Mouse (Mus musculus): ENCODE results near the gene Pi4kb. TPM values are rescaled to one million over a fixed set of nuclear protein-coding genes. Genes with fewer than 3 reads are reported as not detected.
"Not testable (repeated sequence)": the region's sequence is repeated elsewhere in the genome, so short reads cannot be mapped to it uniquely, and the experiment has no call there.

The Pi4kb gene
- 10 to 100 TPM; 61.1 to 63.4 TPM for total RNA-seq (2021)
- long read RNA-seq, transcript Pi4kb-201 (11 exons, 3,692 nt): major isoform, 7 of 13 reads
- long read RNA-seq, partial matches to known transcripts: 1 of 13 reads
- long read RNA-seq, other reads (novel, unspliced or antisense): 4 of 13 reads

DNA sequence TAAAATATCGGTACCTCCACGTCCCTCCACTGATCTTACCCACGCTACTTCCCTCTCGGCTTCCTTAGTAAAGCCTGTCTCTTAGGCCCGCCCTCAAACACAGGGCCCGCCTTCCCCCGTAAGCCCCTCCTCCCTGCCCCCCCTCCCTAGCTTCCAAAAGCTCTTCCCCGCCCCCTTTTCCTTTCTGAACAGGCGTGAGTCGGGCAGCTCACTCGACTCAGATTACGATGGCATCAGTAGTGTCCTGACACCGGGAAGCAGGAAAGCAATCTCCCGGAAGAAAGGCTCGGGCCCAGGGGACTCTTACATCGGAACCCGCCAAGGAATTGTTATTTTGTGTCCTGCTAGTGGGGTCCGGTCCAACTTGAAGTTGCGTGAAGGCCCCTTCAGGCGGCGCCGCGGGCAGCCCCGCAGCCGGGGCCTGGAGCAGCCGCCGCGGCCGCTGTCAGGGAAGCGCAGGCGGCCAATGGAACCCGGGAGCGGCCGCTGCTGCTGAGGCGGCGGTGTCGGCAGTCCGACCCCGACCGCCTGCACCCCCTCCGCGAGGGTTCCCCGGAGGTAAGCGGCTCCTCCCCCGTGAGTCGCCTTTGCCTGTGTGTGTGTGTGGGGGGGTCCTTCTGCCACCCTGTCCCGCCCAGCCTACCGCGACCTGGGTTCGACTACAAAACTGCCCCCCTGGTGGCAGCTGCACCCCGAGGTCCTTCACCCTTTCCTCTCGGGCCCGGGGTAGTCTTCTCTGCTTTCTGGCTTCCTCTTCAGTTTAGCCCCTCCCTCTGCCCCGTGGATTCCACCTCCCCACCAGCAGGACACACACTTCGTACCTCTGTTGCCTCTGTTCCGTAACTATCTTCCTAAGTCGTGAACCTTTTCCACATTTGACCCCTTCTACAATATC, at the start of gene Pi4kb:
Gene Pi4kb (plus strand): TSS at position 204 of the 895 bp plus-strand sequence.
- peak; percentile 75 to 89 for DNase-seq (ENCODE audit: low spot score in 2 of 2)

DNA sequence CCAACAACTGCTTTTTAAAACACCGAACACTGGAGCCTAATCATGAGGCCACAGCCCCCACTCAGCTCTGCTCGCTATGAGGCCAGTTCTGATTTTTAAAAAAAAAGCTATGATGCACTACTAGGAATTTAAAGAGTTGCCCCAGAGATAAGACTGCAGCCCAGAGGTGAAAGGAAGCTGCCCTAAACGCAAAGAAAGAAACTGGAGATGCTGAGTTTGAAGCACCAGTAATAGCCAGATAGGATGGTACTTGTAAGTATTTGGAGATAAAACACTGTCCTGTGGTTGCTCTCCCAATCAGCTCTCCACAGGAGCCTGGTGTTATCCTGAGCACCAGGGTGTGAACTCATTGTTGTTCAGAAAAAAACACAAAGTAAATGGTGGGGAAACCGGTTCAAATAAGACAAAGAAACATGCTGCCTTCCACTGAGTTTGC, 48.2 kb upstream of the Pi4kb start:
- DNase-seq (ENCODE audit: low spot score in 2 of 2): not testable (repeated sequence)

DNA sequence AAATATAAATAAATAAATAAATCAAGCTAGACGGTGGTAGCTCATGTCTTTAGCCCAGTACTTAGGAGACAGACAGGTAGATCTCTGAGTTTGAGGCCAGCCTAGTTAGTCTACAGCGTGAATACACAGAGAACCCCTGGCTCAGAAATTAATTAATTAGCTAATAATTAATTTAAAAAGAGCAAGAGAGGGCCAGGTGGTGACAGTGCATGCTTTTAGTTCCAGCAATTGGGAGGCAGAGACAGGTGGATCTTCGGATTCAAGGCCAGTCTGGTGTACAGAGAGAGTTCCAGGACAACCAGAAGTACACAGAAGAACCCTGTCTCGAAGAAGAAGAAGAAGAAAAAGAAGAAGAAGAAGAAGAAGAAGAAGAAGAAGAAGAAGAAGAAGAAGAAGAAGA, 45.6 kb upstream of the Pi4kb start:
- not testable (repeated sequence) for DNase-seq (ENCODE audit: low spot score in 2 of 2)

DNA sequence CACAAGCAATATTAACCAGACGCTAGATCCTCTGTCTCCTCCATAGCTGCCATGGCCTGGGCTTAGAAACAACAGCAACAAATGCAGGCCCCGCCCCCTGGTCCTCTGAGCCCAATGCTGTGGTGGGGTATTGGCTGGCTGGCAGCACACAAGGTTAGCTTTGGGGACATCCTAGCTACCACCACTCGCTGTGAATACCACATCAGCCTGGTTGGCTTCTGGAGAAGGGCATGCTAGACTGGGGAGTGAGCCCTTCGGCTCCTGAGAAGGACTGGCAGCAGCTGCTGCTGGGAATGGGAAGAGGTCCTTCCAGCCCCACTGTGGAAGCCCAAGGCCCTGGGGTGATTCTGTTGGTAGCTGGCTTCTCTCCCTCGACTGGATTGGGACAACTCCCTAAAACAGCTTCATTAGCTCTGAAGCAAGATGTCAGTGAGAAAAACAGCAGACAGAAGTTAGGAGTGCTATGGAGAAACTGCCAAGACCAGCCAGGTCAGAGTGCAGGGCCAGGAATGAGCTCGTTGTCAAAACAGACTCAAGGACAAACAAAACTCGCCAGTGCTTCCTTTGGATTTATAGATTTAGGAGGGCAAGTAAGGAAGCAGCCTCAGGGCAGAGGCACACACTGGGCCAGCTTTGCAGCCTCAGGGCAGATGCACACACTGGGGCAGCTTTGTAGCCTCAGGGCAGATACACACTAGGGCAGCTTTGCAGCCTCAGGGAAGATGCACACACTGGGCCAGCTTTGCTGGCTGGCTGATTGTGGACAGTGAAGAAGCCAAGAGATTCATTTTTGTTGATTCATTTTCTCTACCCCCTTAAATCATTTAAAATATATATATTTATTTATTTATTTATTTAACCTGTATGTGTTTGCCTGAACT, 43.9 kb upstream of the Pi4kb start:
- DNase-seq (ENCODE audit: low spot score in 2 of 2): not testable (repeated sequence)

DNA sequence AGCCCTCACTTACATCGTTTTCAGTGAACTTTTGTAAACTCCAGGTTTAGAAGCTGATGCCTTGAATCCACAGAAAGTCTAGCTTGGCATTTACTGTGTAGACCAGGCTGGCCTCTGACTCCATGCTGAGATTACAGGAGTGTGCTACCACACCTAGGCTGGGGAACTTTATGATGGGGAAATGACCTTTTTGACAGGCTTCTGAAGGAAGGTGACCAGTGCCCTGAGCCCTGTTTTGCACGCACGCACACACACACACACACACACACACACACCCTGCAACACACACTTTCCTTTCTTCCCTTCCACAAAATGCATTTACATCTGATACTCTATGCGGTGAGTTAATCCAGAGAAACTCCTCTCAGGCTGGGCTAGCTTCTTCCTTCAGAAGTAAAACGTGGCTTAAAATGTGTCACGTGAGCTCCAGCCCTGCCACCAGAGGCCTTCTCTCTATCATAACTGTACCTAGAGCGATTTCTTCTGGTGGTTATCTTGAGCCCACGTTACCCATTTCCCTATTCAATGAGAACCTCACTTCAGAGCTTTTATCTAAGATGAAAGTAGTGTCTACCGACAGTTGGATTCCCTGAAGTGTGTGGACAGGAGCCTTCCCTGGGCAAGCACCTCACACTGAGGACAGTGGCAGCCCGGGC, 43.0 kb upstream of the Pi4kb start:
- not testable (repeated sequence) for DNase-seq (ENCODE audit: low spot score in 2 of 2)

DNA sequence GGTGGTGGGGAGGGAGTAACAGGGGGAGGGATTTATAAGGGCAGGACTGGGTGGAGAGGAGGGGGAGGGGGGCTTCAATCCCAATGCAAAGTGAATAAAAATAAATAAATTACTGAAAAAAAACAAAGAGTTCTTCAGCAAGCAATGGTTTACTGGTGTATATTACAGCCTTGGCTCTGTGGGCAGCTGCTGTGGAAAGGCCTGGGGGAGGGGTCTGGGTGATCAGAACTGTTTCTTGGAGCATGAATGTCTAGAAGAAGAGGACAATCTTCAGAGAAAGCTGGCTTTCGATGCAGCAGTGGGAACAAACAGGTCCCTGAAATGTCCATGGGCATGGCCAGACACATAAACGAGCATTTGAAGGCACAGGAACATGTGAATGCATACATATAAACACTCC, 42.3 kb upstream of the Pi4kb start:
- not testable (repeated sequence) for DNase-seq (ENCODE audit: low spot score in 2 of 2)

DNA sequence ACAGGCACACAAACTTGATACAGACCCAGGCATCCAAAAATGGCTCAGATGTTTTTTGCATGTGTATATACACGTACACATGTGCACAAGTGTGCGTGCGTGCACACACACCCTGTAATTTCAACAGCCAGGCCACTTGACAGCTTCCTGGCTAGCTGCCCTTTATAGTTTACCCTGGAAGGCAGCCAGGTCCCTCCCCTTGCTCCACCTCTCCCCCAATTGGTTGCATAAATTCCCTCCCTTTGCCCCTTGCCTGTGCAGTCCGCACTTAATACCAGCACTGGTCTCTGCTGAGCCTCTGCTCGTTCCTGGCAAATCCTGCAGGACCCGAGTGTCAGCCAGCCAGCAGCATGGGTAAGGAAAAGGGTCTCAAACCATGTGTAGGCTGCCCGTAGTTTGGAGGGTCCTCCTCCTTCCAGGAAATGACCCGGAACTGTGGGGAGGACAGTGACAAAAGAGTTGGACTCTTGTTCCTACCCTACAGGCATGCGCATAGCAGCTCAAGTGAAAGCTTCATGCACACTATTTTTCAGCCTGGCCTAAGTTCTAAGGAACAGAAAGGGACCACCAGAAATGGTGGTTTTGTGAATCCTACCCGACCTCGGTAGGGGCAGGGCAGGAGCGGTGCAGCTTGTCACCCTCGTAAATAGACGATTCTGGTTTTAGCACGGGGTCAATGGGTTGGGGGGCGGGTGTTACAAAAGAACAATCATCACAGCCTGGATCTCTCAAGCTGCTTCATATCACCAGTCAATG, 41.5 kb upstream of the Pi4kb start, which contains the start of gene Selenbp1:
Gene Selenbp1 (plus strand): TSS at position 248 of the 756 bp plus-strand sequence.
- peak in 1 of 2 experiments; percentile 68 for DNase-seq (ENCODE audit: low spot score in 2 of 2)

DNA sequence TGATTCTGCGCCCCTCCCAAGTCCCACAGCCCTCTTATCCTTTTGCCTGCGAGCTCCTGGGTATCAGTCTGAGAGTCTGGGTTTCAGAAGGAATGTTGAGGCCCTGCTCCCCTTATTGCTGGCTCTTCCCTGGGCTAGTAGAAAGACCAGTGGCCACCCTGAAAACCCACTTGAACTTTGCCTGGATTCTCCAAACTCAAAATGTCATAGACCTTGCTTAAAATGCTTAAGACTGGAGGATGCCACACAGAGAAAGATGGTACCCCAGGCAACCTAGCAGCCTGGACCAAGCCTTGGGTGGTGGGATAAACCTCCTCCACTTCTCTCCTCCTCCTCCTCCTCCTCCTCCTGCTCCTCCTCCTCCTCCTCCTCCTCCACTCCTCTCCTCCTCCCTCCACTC, 40.9 kb upstream of the Pi4kb start:
- not testable (repeated sequence) for DNase-seq (ENCODE audit: low spot score in 2 of 2)

DNA sequence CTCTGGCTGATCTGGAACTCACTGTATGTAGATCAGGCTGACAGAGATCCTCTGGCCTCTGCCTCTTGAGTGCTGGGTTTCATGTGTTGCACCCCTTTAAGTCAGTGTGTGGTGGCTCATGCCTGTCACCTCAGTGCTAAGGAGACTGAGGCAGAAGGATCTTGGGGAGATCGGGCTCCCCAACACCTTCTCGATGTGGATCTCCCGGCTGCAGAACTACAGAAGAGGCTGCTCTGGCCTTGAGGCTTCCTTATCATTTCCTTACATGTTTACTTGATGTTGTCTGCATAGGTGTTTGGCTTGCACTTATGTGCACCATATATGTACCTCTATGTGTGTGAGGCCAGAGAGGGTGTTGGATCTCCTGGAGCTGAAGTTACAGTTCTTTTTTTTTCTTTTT, 40.0 kb upstream of the Pi4kb start:
- DNase-seq (ENCODE audit: low spot score in 2 of 2): not testable (repeated sequence)

DNA sequence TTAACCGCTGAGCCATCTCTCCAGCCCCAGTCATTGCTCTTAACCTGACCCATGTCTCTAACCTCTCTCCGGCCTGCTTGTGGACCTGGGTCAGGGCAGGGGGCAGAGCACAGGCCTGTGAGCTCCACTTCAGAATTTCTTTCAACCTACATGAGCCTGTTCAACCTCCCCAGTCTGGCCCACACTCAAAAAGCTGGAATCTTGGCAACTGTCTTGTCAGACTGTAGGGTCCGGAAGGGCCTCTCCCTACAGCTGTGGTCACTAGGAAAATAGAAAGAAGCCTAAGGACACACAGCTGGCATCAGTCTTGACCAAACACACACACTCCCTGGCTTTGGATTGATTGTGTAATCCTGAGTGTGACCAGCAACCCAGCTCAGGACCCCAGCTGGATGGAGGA, 39.2 kb upstream of the Pi4kb start:
- DNase-seq (ENCODE audit: low spot score in 2 of 2): not testable (repeated sequence)

DNA sequence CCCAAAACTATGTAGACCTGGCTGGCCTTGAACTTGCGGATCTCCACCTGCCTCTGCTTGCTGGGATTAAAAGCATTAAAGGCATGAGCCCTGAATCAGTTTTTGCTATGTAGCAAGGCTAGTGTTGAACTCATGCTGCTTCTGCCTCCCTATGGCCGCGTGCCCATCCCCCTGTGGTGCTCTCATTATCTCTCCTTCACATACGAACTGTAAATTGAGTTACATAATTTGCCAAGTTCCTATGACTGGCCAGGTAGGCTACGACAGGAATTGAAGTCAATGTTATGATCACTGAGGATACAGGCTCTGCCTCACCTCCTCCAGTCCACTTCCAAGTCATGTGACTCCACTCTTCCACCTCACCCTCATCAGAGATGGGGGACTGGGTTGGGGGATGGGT, 38.4 kb upstream of the Pi4kb start:
- DNase-seq (ENCODE audit: low spot score in 2 of 2): not testable (repeated sequence)

DNA sequence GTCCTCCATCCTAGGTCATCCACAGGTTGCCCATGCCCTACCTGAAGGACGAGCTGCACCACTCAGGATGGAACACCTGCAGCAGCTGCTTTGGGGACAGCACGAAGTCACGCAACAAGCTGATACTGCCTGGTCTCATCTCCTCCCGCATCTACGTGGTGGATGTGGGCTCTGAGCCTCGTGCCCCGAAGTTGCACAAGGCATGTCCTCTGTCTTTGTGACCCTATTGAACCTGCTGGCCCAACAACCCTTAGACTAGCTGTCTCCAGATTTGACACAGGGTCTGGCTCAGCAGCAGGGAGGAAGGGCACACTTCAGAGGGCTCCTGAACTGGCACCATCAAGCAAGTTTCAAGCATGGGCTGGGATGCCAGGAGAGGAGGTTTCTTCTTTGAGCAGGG, 37.3 kb upstream of the Pi4kb start:
- DNase-seq (ENCODE audit: low spot score in 2 of 2): not testable (repeated sequence)

DNA sequence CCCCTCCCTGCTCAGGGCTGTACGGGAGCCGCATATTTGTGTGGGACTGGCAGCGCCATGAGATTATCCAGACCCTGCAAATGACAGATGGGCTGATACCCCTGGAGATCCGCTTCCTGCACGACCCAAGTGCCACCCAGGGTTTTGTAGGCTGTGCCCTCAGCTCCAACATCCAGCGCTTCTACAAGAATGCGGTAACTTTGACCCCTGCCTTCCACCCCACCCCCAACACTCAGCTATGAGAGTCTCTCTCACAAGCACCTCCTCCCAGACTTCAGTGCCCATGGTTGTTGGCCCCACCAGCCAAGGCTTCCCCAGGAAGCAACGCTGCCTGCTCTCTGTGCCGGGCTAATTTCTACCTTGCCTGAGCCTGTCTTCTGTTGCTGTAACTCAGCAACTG, 34.5 kb upstream of the Pi4kb start:
- DNase-seq (ENCODE audit: low spot score in 2 of 2): not testable (repeated sequence)

DNA sequence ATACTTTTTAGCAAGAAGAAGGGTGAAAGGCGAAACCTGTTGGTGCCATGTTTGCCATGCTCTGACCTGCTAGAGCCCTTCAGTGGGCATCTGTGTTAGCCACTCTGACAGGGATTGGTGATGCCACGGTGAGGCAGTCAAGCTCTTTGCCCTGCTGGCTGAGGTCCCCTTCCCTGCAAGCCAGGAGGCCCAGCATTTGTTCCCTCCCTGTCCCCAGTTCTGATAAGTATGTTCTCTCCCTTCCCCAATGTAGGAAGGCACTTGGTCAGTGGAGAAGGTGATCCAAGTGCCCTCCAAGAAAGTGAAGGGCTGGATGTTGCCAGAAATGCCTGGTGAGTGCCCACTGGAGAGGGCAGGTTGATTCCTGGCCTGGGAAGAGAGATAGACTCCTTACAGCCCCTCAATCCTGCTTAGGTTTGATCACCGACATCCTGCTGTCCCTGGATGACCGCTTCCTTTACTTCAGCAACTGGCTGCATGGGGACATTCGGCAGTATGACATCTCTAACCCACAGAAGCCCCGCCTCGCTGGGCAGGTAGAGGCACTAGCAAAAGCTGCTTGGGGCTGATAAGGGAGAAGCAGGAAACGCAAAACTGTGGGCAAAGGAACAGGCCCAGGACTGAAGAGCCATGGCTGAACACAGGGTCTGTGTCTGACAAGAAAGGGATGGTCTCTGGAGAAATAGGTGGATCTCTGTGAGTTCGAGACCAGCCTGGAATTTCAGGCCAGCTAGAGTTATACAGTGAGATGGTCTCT, 32.1 kb upstream of the Pi4kb start:
- DNase-seq (ENCODE audit: low spot score in 2 of 2): not testable (repeated sequence)

DNA sequence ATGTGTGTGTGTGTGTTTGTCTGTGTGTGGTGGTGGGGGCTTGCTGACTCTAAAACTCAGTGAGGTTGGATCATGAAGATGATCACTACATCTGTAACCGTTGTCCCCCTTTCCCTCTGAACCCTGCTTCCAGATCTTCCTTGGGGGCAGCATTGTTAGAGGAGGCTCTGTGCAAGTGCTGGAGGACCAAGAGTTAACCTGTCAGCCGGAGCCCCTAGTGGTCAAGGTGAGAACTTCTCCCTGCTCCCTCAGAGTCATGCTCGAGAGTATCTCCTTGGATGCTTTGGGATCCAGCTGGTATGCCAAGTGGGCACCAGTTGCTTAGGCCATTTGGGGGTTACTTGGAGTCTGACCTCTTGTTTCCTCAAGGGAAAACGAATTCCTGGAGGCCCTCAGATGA, 30.8 kb upstream of the Pi4kb start:
- not testable (repeated sequence) for DNase-seq (ENCODE audit: low spot score in 2 of 2)

DNA sequence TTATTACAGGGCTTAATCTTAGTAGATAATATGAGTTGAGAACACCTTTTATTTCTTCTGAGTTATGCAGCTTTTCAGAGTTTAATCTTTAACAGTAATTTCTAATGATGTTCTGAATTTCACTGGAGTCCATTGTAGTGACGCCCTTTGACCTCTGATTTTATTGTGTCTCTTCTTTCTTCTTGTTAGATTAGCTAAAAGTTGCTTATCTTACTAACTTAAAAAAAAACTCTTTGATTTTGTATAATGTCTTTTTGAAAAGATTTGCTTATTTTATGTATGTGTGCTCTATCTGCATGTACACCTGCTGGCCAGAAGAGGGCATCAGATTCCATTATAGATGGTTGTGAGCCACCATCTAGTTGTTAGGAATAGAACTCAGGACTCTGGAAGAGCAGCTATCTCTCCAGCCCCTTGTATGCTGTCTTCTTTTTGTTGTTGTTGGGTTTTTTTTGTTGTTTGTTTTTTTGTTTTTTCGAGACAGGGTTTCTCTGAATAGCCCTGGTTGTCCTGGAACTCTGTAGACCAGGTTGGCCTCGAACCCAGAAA, 26.4 kb upstream of the Pi4kb start:
- no peak for DNase-seq (ENCODE audit: low spot score in 2 of 2)

DNA sequence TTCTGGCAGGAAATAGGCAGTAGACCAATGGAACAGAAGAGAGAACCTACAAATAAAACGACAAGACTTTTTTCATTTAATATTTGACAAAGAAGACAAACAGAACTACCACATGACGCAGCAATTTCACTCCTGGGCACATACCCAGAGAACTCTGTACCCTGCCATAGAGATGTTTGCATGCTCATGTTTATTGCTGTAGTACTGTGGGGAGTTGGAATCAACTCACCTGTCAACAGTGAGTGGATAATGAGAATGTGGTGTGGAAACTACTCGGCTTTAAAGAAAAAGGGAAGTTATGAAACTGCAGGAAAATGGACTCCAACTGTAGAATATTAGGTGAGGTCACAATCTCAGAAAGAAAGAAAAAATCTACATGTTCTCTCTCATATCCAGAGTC, 24.9 kb upstream of the Pi4kb start:
- DNase-seq (ENCODE audit: low spot score in 2 of 2): no peak

DNA sequence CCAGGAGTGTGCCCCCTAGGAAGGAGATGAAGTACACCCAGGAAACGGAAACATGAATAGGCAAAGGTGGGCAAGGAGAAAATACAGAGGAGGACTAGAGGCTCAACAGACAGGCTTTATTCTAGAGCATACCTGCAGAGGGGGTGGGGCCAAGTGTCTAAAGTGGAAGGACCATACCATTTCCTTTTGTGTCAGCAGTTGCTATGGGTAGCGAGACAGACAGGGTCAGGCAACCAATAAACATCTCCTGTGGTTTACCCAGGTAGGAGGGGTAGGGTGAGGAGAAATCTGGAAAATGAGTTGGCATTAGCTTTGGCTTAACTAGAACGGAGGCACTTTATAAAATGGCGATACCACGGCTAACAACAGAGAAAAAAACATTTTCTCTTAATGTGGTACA, 21.7 kb upstream of the Pi4kb start:
- no peak for DNase-seq (ENCODE audit: low spot score in 2 of 2)

DNA sequence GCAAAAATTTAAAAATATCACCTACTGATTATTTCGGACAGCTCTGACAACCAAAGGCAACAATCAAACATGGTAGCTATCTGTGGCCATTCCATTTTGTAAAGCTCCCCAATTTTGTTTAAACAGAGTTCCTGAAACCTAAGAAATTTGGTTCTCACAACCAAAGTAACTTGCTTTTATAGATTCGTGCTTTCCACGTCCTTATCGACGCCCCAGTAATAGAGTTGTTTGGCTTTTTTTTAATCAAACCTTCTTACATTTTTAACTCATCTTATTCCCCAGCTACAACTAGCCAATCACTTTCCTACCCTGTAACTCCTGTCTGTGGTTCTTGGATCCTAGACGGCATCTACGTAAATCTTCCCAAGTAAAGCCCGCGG, 21.2 kb upstream of the Pi4kb start:
- no peak for DNase-seq (ENCODE audit: low spot score in 2 of 2)
